Mouse (Mus musculus): ENCODE measurements around the gene Nudt6. TPM values are rescaled to one million over a fixed set of nuclear protein-coding genes. Genes with fewer than 3 reads are reported as not detected.

Gene Nudt6
- polyA plus RNA-seq, 1 experiment from 2014 or later = 5.8 TPM

- 63% methylated on average over 5 of the region's 5 CpGs for WGBS (ENCODE audit: insufficient replicate concordance)
- no peak for ATAC-seq
- Histone ChIP-seq H3K9ac (peak overlapping the region; percentile 85; the same call in 1 of the 2 replicates), H3K9me3 (replicated peaks) (no peaks in the 10 kb centered on the region), H3K36me3 (peaks cover 3% of the 10 kb centered on the region; the same call in 1 of the 2 replicates), H3K4me1 (peaks cover 29% of the 10 kb centered on the region), H3K27me3 (replicated peaks) (no peaks in the 10 kb centered on the region), H3K4me3 (peak overlapping the region; percentile 99), H3K27ac (no peak overlapping the region), H3K4me2 (peak overlapping the region; percentile 81)
Measured at GRCm38 (mm10) chr3:37418341-37418740, 1.7 kb downstream of the Nudt6 start.

- no peaks in the 10 kb centered on the region for H3K27me3 ChIP-seq (replicated peaks)
- no peak overlapping the region for H3K27ac ChIP-seq
- no peaks in the 10 kb centered on the region for H3K9me3 ChIP-seq (replicated peaks)
- H3K9ac ChIP-seq = no peak overlapping the region
- H3K36me3 ChIP-seq = peaks cover 3% of the 10 kb centered on the region; the same call in 1 of the 2 replicates
- H3K4me1 ChIP-seq = peaks cover 16% of the 10 kb centered on the region
- no peak overlapping the region for H3K4me2 ChIP-seq
- no peak for ATAC-seq
- WGBS (ENCODE audit: insufficient replicate concordance) = 46% methylated on average over 14 of the region's 14 CpGs
- no peak overlapping the region for H3K4me3 ChIP-seq
Measured at GRCm38 (mm10) chr3:37414413-37414960, 5.5 kb downstream of the Nudt6 start.

GRCm38 (mm10) chr3:37413446-37413845 is 6.6 kb downstream of the Nudt6 start:
- Histone ChIP-seq H3K9me3 (replicated peaks) (no peaks in the 10 kb centered on the region), H3K27ac (no peak overlapping the region), H3K4me2 (no peak overlapping the region), H3K36me3 (peaks cover 3% of the 10 kb centered on the region; the same call in 1 of the 2 replicates), H3K4me3 (no peak overlapping the region), H3K9ac (no peak overlapping the region), H3K4me1 (peaks cover 10% of the 10 kb centered on the region), H3K27me3 (replicated peaks) (no peaks in the 10 kb centered on the region)
- ATAC-seq = no peak
- 77% methylated on average over 3 of the region's 3 CpGs for WGBS (ENCODE audit: insufficient replicate concordance)

GRCm38 (mm10) chr3:37407598-37407997 is 12.4 kb downstream of the Nudt6 start:
- Histone ChIP-seq H3K27ac (no peak overlapping the region), H3K9ac (no peak overlapping the region), H3K9me3 (replicated peaks) (no peaks in the 10 kb centered on the region), H3K27me3 (replicated peaks) (no peaks in the 10 kb centered on the region), H3K36me3 (no peaks in the 10 kb centered on the region; the same call in 1 of the 2 replicates), H3K4me1 (no peaks in the 10 kb centered on the region), H3K4me3 (no peak overlapping the region), H3K4me2 (no peak overlapping the region)
- ATAC-seq = no peak

- no peak overlapping the region for H3K27ac ChIP-seq
Measured at GRCm38 (mm10) chr3:37401729-37402610, 18.0 kb downstream of the Nudt6 start.

GRCm38 (mm10) chr3:37398661-37399395 is 21.2 kb downstream of the Nudt6 start:
- no peak overlapping the region for H3K4me2 ChIP-seq
- H3K4me1 ChIP-seq = no peaks in the 10 kb centered on the region
- no peaks in the 10 kb centered on the region for H3K36me3 ChIP-seq
- H3K9me3 ChIP-seq (replicated peaks) = no peaks in the 10 kb centered on the region
- no peak overlapping the region for H3K4me3 ChIP-seq
- WGBS (ENCODE audit: insufficient replicate concordance) = 64% methylated on average over 7 of the region's 7 CpGs
- no peak for ATAC-seq
- no peak overlapping the region for H3K9ac ChIP-seq
- H3K27ac ChIP-seq = no peak overlapping the region
- H3K27me3 ChIP-seq (replicated peaks) = no peaks in the 10 kb centered on the region

More at GRCm38 (mm10) chr3:37401729-37402610, 18.0 kb downstream of the Nudt6 start:
- Histone ChIP-seq H3K36me3 (no peaks in the 10 kb centered on the region; the same call in 1 of the 2 replicates), H3K4me1 (no peaks in the 10 kb centered on the region), H3K9ac (no peak overlapping the region), H3K27me3 (replicated peaks) (no peaks in the 10 kb centered on the region), H3K4me3 (no peak overlapping the region), H3K9me3 (replicated peaks) (no peaks in the 10 kb centered on the region), H3K4me2 (no peak overlapping the region)
- WGBS (ENCODE audit: insufficient replicate concordance) = 69% methylated on average over 11 of the region's 11 CpGs
- ATAC-seq = no peak

GRCm38 (mm10) chr3:37397646-37398045 is 22.4 kb downstream of the Nudt6 start:
- no peaks in the 10 kb centered on the region for H3K9me3 ChIP-seq (replicated peaks)
- no peak overlapping the region for H3K9ac ChIP-seq
- H3K4me2 ChIP-seq = no peak overlapping the region
- ATAC-seq = no peak
- 59% methylated on average over 3 of the region's 3 CpGs for WGBS (ENCODE audit: insufficient replicate concordance)
- no peaks in the 10 kb centered on the region for H3K4me1 ChIP-seq
- no peaks in the 10 kb centered on the region for H3K27me3 ChIP-seq (replicated peaks)
- no peak overlapping the region for H3K27ac ChIP-seq
- H3K4me3 ChIP-seq = no peak overlapping the region
- no peaks in the 10 kb centered on the region for H3K36me3 ChIP-seq

GRCm38 (mm10) chr3:37396930-37397608 is 22.9 kb downstream of the Nudt6 start:
- no peak overlapping the region for H3K4me3 ChIP-seq
- WGBS (ENCODE audit: insufficient replicate concordance) = 76% methylated on average over 5 of the region's 5 CpGs
- no peaks in the 10 kb centered on the region for H3K9me3 ChIP-seq (replicated peaks)
- no peak overlapping the region for H3K4me2 ChIP-seq
- no peak overlapping the region for H3K27ac ChIP-seq
- H3K9ac ChIP-seq = no peak overlapping the region
- no peak for ATAC-seq
- H3K36me3 ChIP-seq = no peaks in the 10 kb centered on the region
- no peaks in the 10 kb centered on the region for H3K4me1 ChIP-seq
- H3K27me3 ChIP-seq (replicated peaks) = no peaks in the 10 kb centered on the region

- Histone ChIP-seq H3K9ac (no peak overlapping the region), H3K27me3 (replicated peaks) (no peaks in the 10 kb centered on the region), H3K36me3 (no peaks in the 10 kb centered on the region), H3K27ac (no peak overlapping the region), H3K4me2 (no peak overlapping the region), H3K4me1 (no peaks in the 10 kb centered on the region), H3K4me3 (no peak overlapping the region), H3K9me3 (replicated peaks) (no peaks in the 10 kb centered on the region)
- ATAC-seq = no peak
- WGBS (ENCODE audit: insufficient replicate concordance) = 75% methylated on average over 6 of the region's 6 CpGs
Measured at GRCm38 (mm10) chr3:37387310-37387709, 32.7 kb downstream of the Nudt6 start.

- 85% methylated on average over 6 of the region's 6 CpGs for WGBS (ENCODE audit: insufficient replicate concordance)
- no peaks in the 10 kb centered on the region for H3K9me3 ChIP-seq (replicated peaks)
- H3K27me3 ChIP-seq (replicated peaks) = no peaks in the 10 kb centered on the region
- no peak overlapping the region for H3K4me2 ChIP-seq
- ATAC-seq = no peak
- H3K27ac ChIP-seq = no peak overlapping the region
- H3K36me3 ChIP-seq = no peaks in the 10 kb centered on the region
- no peaks in the 10 kb centered on the region for H3K4me1 ChIP-seq
- H3K4me3 ChIP-seq = no peak overlapping the region
- no peak overlapping the region for H3K9ac ChIP-seq
Measured at GRCm38 (mm10) chr3:37383096-37383765, 36.8 kb downstream of the Nudt6 start.

- WGBS (ENCODE audit: insufficient replicate concordance) = 59% methylated on average over 6 of the region's 6 CpGs
- no peaks in the 10 kb centered on the region for H3K27me3 ChIP-seq (replicated peaks)
- no peak overlapping the region for H3K4me3 ChIP-seq
- no peak overlapping the region for H3K9ac ChIP-seq
- no peaks in the 10 kb centered on the region for H3K36me3 ChIP-seq
- H3K4me2 ChIP-seq = no peak overlapping the region
- no peak overlapping the region for H3K27ac ChIP-seq
- no peaks in the 10 kb centered on the region for H3K4me1 ChIP-seq
- ATAC-seq = no peak
- no peaks in the 10 kb centered on the region for H3K9me3 ChIP-seq (replicated peaks)
Measured at GRCm38 (mm10) chr3:37381457-37381856, 38.6 kb downstream of the Nudt6 start.
